Mouse (Mus musculus): ENCODE data around the gene Gm4737. TPM values are rescaled to one million over a fixed set of nuclear protein-coding genes. Genes with fewer than 3 reads are reported as not detected.

Gm4737 gene
- polyA plus RNA-seq, 1 experiment from 2014 or later: 1.7 TPM

GRCm38 (mm10) chr16:46120607-46121006 is 34.3 kb downstream of the Gm4737 start:
- H3K4me2 ChIP-seq (replicated peaks): no peak overlapping the region
- H3K9ac ChIP-seq (replicated peaks): no peak overlapping the region
- no peak overlapping the region for H3K27ac ChIP-seq (replicated peaks)
- H3K36me3 ChIP-seq: no peaks in the 10 kb centered on the region
- ATAC-seq (replicated peaks): no peak
- WGBS: 69% methylated on average over 3 of the region's 3 CpGs
- H3K4me3 ChIP-seq: no peak overlapping the region
- H3K9me3 ChIP-seq: no peaks in the 10 kb centered on the region
- no peaks in the 10 kb centered on the region; the same call in 1 of the 2 replicates for H3K4me1 ChIP-seq
- H3K27me3 ChIP-seq: no peaks in the 10 kb centered on the region

- H3K9ac ChIP-seq (replicated peaks): no peak within 1 kb of the TSS
- no peaks in the 10 kb centered on the region for H3K9me3 ChIP-seq
- H3K36me3 ChIP-seq: no peaks in the 10 kb centered on the region
- no peak within 1 kb of the TSS for H3K4me3 ChIP-seq
- no peak for ATAC-seq (replicated peaks)
- no peaks in the 10 kb centered on the region for H3K27me3 ChIP-seq
- H3K4me1 ChIP-seq: no peaks in the 10 kb centered on the region; the same call in 1 of the 2 replicates
- no peak within 1 kb of the TSS for H3K4me2 ChIP-seq (replicated peaks)
- H3K27ac ChIP-seq (replicated peaks): no peak within 1 kb of the TSS
- WGBS: 68% methylated on average over 10 of the region's 10 CpGs
Observed at GRCm38 (mm10) chr16:46120020-46120419, 34.9 kb downstream of the Gm4737 start, which contains the start of gene Cd96. Gene Cd96 (minus strand): TSS chr16:46120251.

DNA sequence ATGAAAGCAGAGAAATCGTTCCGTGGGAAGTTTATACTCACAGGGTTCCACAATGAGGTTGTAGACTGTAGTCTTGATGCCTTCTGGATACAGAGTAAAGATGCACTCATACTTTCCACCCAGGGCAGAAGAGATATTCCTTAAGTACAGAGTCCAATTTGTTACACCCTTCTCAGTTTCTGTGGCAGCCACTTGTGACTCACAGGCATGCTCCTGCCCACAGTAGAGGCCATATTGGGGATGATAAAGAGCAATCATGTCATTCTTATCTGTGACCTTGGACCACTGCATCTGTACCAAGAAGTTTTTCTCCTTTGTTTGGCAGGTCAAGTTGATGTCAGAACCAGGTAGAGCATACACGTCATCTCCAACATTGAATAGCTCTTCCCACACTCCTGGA is 37.2 kb downstream of the Gm4737 start:
- Histone ChIP-seq H3K9me3 (no peaks in the 10 kb centered on the region), H3K27me3 (no peaks in the 10 kb centered on the region), H3K9ac (replicated peaks) (no peak overlapping the region), H3K36me3 (no peaks in the 10 kb centered on the region), H3K27ac (replicated peaks) (no peak overlapping the region), H3K4me1 (no peaks in the 10 kb centered on the region; the same call in 1 of the 2 replicates), H3K4me2 (replicated peaks) (no peak overlapping the region), H3K4me3 (no peak overlapping the region)
- WGBS: 92% methylated on average over 3 of the region's 3 CpGs
- no peak for ATAC-seq (replicated peaks)

DNA sequence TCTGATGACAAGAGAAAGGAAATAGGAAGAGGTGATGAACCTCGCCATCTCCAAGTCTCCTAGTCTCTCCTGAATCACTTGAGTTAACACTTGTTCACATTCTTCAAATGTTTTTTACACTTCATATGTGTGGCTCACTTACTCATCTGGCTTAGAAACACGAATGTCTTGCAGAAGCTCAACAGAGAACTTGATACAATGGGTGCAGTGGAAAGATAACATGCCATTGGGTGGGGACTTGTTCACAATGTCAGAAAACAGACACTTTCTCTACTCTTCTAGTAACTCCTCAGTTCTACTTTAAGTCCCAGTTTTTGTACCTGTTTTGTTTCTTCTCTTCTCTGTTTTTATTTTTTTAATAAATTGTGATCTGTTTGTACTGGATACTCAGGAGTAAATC is 40.1 kb downstream of the Gm4737 start:
- no peak overlapping the region for H3K4me2 ChIP-seq (replicated peaks)
- H3K9ac ChIP-seq (replicated peaks): no peak overlapping the region
- no peaks in the 10 kb centered on the region for H3K27me3 ChIP-seq
- H3K4me1 ChIP-seq: no peaks in the 10 kb centered on the region; the same call in 1 of the 2 replicates
- no peaks in the 10 kb centered on the region for H3K36me3 ChIP-seq
- 84% methylated on average over 2 of the region's 2 CpGs for WGBS
- no peak for ATAC-seq (replicated peaks)
- H3K27ac ChIP-seq (replicated peaks): no peak overlapping the region
- no peaks in the 10 kb centered on the region for H3K9me3 ChIP-seq
- H3K4me3 ChIP-seq: no peak overlapping the region

DNA sequence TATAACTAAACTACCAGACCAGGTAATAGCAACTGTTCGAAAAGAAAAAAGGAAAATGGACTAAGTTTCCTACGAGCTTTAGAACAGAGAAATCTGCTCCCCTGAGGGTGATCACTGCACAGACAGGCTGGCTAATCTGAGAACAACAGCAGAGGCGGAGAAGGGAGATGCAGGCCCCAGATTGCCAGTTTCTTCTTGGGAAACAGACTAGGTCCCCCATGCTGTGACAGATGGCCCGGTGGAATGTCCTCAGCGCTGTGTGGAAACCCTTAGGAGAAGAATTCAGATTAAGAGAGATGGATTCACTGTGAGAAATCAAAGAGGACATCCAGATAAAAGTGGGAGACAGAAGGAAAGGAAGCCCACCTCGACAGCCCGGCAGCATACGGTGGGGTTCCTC is 45.3 kb downstream of the Gm4737 start:
- Histone ChIP-seq H3K36me3 (no peaks in the 10 kb centered on the region), H3K9me3 (no peaks in the 10 kb centered on the region), H3K4me3 (no peak overlapping the region), H3K9ac (replicated peaks) (no peak overlapping the region), H3K4me2 (replicated peaks) (no peak overlapping the region), H3K27ac (replicated peaks) (no peak overlapping the region), H3K27me3 (no peaks in the 10 kb centered on the region), H3K4me1 (no peaks in the 10 kb centered on the region)
- ATAC-seq (replicated peaks): no peak
- 61% methylated on average over 8 of the region's 8 CpGs for WGBS

- H3K4me1 ChIP-seq: no peaks in the 10 kb centered on the region
- ATAC-seq (replicated peaks): no peak
- H3K4me3 ChIP-seq: no peak overlapping the region
- H3K4me2 ChIP-seq (replicated peaks): no peak overlapping the region
- 59% methylated on average over 4 of the region's 4 CpGs for WGBS
- no peaks in the 10 kb centered on the region for H3K27me3 ChIP-seq
- no peak overlapping the region for H3K27ac ChIP-seq (replicated peaks)
- no peak overlapping the region for H3K9ac ChIP-seq (replicated peaks)
- no peaks in the 10 kb centered on the region for H3K9me3 ChIP-seq
- no peaks in the 10 kb centered on the region for H3K36me3 ChIP-seq
Observed at GRCm38 (mm10) chr16:46107431-46107830, 47.4 kb downstream of the Gm4737 start.

DNA sequence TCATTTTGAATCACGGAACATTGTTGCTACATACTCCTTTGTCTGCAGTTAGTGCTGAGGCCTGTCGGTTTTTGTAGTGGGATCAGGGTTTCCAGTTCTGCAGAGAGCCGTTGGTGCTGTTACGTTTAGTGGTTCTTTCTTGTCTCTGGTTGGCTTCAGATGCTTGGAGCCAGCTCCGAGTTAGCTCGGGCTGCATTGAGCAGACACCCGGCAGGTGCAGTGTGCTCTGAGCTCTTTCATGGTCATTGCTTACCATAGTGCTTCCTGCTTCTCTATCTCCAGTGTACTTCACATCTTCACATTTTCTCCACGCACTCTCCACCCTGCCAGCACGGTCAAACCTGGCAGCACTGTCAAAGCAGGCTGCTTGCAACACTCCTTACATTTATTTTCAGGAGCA is 50.4 kb downstream of the Gm4737 start:
- Histone ChIP-seq H3K4me3 (no peak overlapping the region), H3K4me2 (replicated peaks) (no peak overlapping the region), H3K4me1 (no peaks in the 10 kb centered on the region), H3K27me3 (no peaks in the 10 kb centered on the region), H3K9me3 (no peaks in the 10 kb centered on the region), H3K27ac (replicated peaks) (no peak overlapping the region), H3K9ac (replicated peaks) (no peak overlapping the region), H3K36me3 (no peaks in the 10 kb centered on the region)
- ATAC-seq (replicated peaks): no peak
- WGBS: 89% methylated on average over 9 of the region's 9 CpGs

Other genes with a start within 250 kb of the Gm4737 start
- 7.2 and 7.8 TPM in 2 replicates for gene Phldb2, start 201.5 kb downstream of the Gm4737 start, polyA plus RNA-seq (2015; fragmentation: Nextera tagmentation; extraction: Ambion mirVana)
- gene Plcxd2, start 144.9 kb downstream of the Gm4737 start, polyA plus RNA-seq (2015; fragmentation: Nextera tagmentation; extraction: Ambion mirVana): 14.1 and 14.4 TPM in 2 replicates
- gene Cd96, start 34.8 kb downstream of the Gm4737 start, polyA plus RNA-seq (2015; fragmentation: Nextera tagmentation; extraction: Ambion mirVana): not detected in 2 replicates

Measured in forebrain, embryonic 15.5 days (tissue).